Mouse (Mus musculus) small intestine, adult 2 months (tissue): ENCODE measurements around the gene Mdm1.

Source experiments
- CTCF ChIP-seq: fragments of 200-500 bp; IDR thresholded peaks from 2 replicates; pipeline ENCODE4 v1.5.1; 2012; ENCODE audit warnings: low read depth, mild to moderate bottlenecking, control low read depth, inconsistent platforms, low read length, moderate library complexity, mixed read lengths; ENCODE audit not compliant: insufficient replicate concordance, insufficient read length; ENCODE audit errors: extremely low read depth
- POLR2A ChIP-seq: fragments of 200-500 bp; IDR thresholded peaks from 2 replicates; pipeline ENCODE4 v1.6.1; 2012; ENCODE audit warnings: low read depth, mild to moderate bottlenecking, control low read depth, inconsistent platforms, low read length, moderate library complexity

DNA sequence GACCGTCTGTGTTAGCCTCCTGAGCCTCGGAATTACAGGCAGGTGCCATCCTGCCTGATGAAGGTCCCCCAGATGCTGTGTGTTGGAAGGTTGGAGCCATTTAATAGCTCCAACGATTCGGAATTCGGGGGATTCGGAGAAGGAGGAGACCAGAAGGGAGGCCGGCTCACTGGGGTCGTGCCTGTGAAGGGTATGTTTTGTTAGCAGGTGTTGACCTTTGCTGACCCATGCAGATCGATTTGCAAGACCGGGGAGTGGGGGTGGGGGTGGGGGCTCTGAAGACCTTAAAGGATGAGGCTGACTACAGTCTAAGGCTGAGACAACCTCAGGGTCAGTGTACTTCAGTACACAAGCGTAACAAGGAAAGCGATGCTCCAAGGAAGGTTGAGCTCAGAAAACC, 27.6 kb downstream of the Mdm1 start:
- TF ChIP-seq POLR2A (no peak), CTCF (no peak)
